Mouse (Mus musculus) A20 (cell line): ENCODE measurements at regions not wholly inside any gene's neighbourhood (a gene's known extent, or its start where the extent isn't known, plus 50 kb on each side); places are given as distances from the start of the nearest gene placed in this dataset.

Source experiments
- DNase-seq: peaks from one replicate; pipeline ENCODE4 v3.0.0-alpha.2; 2011; ENCODE audit warnings: low read depth, low spot score

- peak; percentile 54 for DNase-seq
These were observed 120.1 kb upstream of the Gm26657 start for GRCm38 (mm10) chr4:56619803-56620202.

DNA sequence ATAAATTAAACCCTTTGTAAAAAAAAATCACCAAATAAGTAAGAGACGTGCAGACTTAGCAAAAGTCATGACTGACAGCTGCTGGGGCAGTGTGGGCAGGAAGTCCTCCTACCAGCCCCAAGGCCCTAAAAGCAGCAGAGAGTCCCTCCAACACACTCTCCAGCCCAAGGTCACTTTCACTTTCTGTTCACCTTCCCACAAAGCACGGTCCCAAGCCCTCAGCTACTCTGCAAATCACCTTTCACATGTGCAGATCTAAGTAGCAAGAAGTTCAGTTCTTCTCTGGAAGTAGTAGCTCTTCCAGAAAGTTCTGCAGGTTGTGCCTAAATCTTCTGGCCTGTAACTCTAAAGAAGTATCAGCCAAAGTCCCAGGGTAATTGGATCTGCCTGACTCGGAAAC is 120.8 kb upstream of the Gm26657 start:
- peak; percentile 70 for DNase-seq

DNA sequence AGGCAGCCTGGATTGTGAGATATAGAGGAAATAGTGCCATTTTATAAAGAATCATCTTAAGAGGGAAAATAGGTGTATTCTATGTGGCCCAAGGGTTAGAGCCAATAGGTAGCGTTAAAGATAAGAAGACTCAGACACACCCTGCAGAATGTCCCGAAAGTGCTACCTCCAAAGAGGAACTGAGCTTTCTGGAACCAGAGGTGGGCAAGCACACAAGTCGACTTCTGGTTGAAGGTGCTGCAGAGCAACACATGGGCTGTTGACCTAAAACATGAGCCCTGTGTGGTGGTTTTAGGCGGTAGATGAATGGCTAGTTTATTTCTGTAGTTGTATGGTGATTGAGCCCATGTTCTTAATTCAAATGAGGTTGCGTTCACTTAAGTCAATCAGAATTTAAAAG is 121.4 kb upstream of the Gm26657 start:
- peak; percentile 68 for DNase-seq

DNA sequence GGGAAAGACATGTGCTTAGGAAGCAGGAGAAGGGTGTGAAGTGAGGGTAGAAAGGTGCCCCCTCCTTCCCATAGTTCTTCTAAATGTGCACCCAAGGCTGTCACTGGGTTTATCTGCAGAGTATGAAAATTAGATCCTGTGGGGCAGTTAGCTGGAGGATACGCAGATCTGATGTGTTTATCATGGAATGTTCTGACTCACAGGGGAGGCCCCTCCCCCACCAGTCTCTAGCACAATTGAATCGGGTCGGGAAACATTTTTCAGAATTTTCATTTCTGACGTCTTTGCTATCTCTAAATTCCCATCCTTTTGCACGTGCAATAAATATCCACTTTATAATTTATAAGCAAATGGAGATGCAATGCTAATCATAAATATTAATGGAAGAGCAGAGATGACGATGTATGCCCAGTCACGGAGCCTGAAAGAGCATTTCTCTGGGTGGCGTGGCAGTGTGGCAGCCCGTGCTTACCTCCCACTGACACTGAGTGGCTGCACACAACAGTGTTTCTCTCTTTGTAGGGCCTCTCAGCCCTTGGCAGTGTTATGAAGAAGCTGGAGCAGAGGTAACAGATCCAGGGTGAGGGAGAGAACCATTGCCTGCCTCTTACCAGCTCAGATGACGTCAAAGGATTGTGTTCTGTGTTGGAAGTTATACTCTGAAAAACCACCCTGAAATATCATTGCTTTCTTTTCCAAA is 122.1 kb upstream of the Gm26657 start:
- no peak for DNase-seq

DNA sequence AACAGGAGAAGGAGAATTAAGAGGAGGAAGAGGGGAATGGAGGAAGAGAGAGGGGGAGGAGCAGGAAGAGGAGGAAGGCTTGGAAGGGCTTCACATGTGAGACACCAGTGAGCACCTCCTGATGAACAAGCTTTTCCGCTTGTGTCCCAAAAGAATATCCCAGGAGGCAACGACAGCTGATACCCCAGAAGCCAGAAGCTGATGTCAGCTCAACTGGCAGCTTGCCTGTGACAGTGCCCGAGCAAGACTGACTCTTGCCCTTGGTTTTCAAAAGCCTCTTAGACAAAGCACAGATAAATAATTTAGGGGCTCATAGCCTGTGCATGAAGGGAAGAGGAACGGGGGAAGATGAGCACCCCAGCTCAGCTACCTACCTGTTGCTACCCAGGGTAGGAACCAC is 127.5 kb upstream of the Gm26657 start:
- DNase-seq: no peak

DNA sequence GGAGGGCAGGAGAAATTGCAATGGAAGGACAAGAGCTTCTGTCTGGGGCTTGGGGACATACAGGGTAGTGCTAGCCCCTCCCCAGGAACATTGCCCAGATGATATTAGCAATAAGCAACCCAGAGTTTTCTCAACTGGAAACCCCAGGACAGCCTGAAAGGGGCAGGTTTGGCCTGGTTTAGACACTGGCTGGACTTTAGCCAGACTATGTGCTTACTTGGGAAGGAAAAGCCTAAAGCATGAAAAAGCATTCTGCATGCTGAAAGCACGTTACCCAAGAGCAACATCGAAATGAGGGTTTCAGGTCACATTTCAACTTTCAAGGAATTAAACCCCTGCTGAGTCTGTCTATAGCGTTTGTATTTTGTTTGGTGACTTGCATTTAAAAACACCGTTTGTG is 128.1 kb upstream of the Gm26657 start:
- no peak for DNase-seq

- DNase-seq: no peak
These were observed 129.6 kb upstream of the Gm26657 start for GRCm38 (mm10) chr4:56610273-56610672.

- DNase-seq: no peak
These were observed 131.2 kb upstream of the Gm26657 start for GRCm38 (mm10) chr4:56608701-56609100.

DNA sequence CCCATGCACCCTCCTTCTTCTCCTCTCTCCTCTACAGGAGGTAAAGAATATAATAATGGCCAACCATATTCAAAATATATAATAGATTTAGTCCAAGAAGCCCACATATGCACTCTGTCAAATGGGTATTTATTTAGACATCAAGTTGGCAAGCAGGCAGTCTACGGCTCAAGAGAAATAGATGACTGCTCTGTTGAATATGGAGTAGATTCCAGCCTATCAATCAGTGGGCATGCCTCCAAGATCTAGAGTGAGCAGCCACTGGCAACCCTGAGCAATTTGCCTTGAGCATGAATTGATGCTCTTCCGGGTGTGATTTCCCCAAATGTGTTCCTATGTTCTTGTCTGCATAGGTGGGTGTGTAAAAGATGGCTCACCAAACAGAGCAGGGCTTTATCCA is 141.5 kb upstream of the Gm26657 start:
- no peak for DNase-seq

GRCm38 (mm10) chr4:56597931-56598330 is 141.9 kb upstream of the Gm26657 start:
- DNase-seq: no peak

GRCm38 (mm10) chr4:56582405-56582804 is 157.5 kb upstream of the Gm26657 start:
- no peak for DNase-seq

DNA sequence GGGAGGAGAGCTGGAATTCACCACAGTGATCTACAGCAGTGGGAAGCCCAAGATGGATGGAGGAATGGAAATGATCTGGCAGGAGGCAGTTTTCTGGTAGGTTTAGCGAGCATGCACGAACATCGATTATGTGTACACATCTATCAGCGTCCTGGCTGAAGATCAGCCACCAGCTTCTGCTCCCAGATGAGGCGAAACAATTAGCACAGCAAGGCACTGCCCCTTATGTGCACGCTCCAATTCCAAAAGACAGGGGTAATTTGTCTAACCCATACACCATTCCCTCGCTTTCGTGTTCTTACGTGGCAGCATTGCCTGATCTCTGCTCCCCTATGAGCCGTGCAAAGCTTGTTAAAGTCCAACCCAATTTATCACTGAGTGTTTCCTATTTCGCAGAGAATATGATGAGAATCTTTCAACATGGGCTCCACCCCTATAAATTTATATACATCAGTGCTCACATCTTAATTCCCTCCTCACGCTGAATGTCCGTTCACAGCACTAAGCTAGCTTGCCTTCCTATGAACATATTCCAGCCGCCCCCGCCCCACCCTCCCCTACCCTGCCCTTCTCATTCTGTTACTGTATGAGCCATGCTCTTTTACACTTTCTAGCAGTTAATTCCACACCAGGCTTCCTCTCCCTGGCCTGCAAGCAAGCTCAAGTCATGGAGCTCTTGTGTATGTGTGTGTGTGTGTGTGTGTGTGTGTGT is 162.9 kb upstream of the Gm26657 start:
- no peak for DNase-seq

- no peak for DNase-seq
These were observed 187.7 kb upstream of the Gm26657 start for GRCm38 (mm10) chr4:56552126-56552525.

DNA sequence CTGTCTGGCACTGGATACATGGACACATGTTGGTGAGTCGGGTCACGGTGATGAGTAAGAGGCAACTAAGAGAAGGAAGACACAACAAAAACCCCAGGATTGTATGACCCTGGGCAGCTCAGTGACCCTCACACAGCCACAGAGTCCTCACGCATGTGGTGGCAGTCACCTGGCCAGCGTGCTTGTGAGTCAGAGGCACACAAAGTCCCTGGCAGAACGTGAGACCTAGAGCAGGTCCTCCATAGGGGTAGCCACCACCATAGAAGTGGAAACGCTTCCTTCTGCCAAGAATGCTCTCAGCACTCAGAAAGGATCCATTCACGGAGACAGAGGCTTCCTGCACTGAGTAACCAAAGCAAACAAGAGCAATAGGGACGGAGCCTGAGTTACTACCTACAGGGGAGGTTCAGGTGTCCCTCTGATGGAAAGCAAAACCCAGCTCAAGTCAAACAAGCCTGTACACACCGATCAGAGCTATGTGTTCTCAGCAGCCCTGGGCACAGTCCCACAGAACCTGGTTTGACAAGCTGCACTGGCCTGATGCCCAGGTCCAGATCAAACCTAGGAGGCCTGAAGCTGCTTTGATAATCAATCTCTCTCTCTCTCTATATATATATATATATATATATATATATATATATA is 206.4 kb upstream of the Gm26657 start:
- DNase-seq: no peak

DNA sequence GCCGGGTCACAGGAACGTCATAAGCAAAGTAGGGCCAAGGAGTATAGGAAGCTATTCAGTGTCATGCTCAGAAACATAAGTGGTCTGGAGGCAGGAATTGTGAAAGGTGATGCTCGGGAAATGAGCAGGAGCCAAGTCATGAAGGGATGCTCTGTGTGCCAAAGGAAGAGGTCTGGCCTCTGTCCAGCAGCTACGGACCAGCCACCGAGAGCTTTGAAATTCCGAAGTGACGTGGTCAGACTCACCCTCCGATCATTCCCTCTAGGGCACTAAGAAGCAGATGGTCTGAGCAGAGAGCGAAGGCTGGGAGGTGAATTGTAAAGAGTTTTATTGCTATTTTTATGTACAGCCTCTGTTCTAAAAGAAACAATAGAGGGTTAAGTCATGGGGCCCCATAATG is 206.9 kb upstream of the Gm26657 start:
- no peak for DNase-seq

- no peak for DNase-seq
These were observed 211.3 kb upstream of the Gm26657 start for GRCm38 (mm10) chr4:56528571-56528970.

- no peak for DNase-seq
These were observed 215.4 kb upstream of the Gm26657 start for GRCm38 (mm10) chr4:56524430-56524985.

- no peak for DNase-seq
These were observed 232.1 kb upstream of the Gm26657 start for GRCm38 (mm10) chr4:56507770-56508169.

GRCm38 (mm10) chr4:56506786-56507185 is 233.1 kb upstream of the Gm26657 start:
- DNase-seq: no peak

- DNase-seq: no peak
These were observed 233.8 kb upstream of the Gm26657 start for GRCm38 (mm10) chr4:56506067-56506466.

- peak; percentile 73 for DNase-seq
These were observed 247.2 kb upstream of the Gm26657 start for GRCm38 (mm10) chr4:56492537-56493221.

DNA sequence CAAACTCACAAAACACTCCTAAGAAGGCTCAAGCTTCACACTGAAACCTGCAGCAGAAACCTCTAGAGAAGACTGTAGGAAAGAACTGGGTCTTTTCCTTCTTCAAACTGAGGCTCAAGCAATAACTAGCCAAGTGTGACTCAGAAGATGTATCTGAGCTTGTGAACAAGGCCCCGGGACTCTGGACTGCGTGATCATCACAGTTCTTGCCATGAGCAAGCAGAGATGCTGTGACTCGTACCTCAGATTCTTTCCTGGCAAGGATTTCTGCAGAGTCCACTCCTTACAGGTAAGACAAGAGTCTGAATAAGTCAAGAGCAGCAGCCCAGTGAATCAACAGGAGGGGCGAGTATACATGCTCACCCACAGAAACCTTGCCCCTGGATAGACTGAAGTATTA is 250.5 kb upstream of the Gm26657 start:
- DNase-seq: no peak
